Mouse (Mus musculus): Measurements from ENCODE around the gene Ano6. TPM values are rescaled to one million over a fixed set of nuclear protein-coding genes. Genes with fewer than 3 reads are reported as not detected.

Ano6 gene
- polyA plus RNA-seq, 1 experiment from 2014 or later, result 37.2 TPM

GRCm38 (mm10) chr15:95921639-95922038 is 131.0 kb downstream of the Ano6 start:
- Histone ChIP-seq H3K27ac (ENCODE audit: low read depth, low read length) (no peak overlapping the region), H3K9ac (ENCODE audit: low read depth, low read length) (no peak overlapping the region), H3K4me2 (replicated peaks; ENCODE audit: low read depth, low read length) (no peak overlapping the region), H3K4me3 (ENCODE audit: low read depth, low read length) (no peak overlapping the region), H3K9me3 (ENCODE audit: control insufficient read depth, low read length) (no peaks in the 10 kb centered on the region), H3K36me3 (ENCODE audit: control insufficient read depth, insufficient read depth, low read length) (no peaks in the 10 kb centered on the region), H3K27me3 (ENCODE audit: control insufficient read depth, insufficient read depth, low read length) (no peaks in the 10 kb centered on the region), H3K4me1 (replicated peaks; ENCODE audit: control insufficient read depth, insufficient read depth, low read length) (no peaks in the 10 kb centered on the region)
- DNase-seq (ENCODE audit: low spot score) (no peak), ATAC-seq (ENCODE audit: low FRiP score) (no peak)
- 97% methylated on average over 4 of the region's 4 CpGs for WGBS

GRCm38 (mm10) chr15:95922558-95922957 is 131.9 kb downstream of the Ano6 start:
- no peaks in the 10 kb centered on the region for H3K9me3 ChIP-seq (ENCODE audit: control insufficient read depth, low read length)
- no peak overlapping the region for H3K4me3 ChIP-seq (ENCODE audit: low read depth, low read length)
- H3K27ac ChIP-seq (ENCODE audit: low read depth, low read length), result no peak overlapping the region
- no peak overlapping the region for H3K9ac ChIP-seq (ENCODE audit: low read depth, low read length)
- no peak for ATAC-seq (ENCODE audit: low FRiP score)
- no peaks in the 10 kb centered on the region for H3K4me1 ChIP-seq (replicated peaks; ENCODE audit: control insufficient read depth, insufficient read depth, low read length)
- WGBS, result 87% methylated on average over 6 of the region's 6 CpGs
- H3K27me3 ChIP-seq (ENCODE audit: control insufficient read depth, insufficient read depth, low read length), result no peaks in the 10 kb centered on the region
- DNase-seq (ENCODE audit: low spot score), result no peak
- H3K4me2 ChIP-seq (replicated peaks; ENCODE audit: low read depth, low read length), result no peak overlapping the region
- H3K36me3 ChIP-seq (ENCODE audit: control insufficient read depth, insufficient read depth, low read length), result no peaks in the 10 kb centered on the region

DNA sequence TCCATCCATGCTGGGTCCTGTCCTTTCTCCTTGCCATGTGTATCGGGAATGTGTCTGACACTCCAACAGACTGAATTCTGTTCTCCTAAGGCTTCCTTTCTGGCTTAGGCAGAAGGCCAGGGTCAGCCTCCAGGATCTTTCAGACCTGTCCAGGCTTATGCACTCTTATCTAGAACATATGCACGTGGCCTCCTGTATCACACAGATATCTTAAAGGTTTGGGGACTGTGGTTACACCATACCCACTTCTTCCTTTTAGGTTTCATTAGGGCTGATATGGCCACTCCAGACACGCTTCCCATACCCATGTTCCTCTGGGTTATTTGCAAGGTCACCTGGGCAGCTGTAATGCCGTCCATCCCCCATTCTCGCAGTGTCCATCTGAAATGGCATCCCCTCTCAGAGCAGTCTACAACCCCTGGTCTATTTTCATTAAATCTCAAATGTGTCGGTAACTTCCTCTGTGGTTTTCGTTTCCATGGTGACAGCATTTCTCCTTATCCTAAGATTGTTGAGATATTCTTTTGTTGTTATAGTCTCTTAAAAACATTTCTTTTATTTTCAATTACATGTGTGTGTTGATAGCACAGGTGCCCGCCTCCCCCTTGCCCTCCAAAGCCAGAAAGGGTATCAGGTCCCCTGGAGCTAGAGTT is 134.8 kb downstream of the Ano6 start:
- Histone ChIP-seq H3K4me3 (ENCODE audit: low read depth, low read length) (no peak overlapping the region), H3K27me3 (ENCODE audit: control insufficient read depth, insufficient read depth, low read length) (no peaks in the 10 kb centered on the region), H3K27ac (ENCODE audit: low read depth, low read length) (no peak overlapping the region), H3K4me2 (replicated peaks; ENCODE audit: low read depth, low read length) (no peak overlapping the region), H3K9ac (ENCODE audit: low read depth, low read length) (no peak overlapping the region), H3K36me3 (ENCODE audit: control insufficient read depth, insufficient read depth, low read length) (no peaks in the 10 kb centered on the region), H3K4me1 (replicated peaks; ENCODE audit: control insufficient read depth, insufficient read depth, low read length) (no peaks in the 10 kb centered on the region), H3K9me3 (ENCODE audit: control insufficient read depth, low read length) (no peaks in the 10 kb centered on the region)
- WGBS, result 87% methylated on average over 8 of the region's 8 CpGs
- ATAC-seq (ENCODE audit: low FRiP score) (no peak), DNase-seq (ENCODE audit: low spot score) (no peak)

DNA sequence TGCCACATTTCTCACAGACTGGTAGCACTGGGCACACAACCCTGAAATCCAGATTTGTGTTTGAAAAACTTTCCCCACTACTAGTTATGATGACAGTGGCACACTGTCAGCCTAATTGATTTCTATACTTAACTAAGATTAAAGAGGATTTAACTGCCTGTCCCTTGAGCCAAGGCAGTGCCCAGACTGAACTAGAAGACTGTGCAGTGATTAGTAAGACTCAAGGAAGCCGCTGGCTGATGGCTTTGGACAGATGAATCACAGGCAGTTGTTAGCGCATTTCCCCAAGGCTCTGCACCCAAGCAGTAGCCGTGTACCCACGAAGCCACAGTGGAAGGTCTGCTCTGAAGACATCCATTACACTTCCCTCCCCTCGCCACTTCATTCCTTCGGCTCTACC is 138.4 kb downstream of the Ano6 start:
- ATAC-seq (ENCODE audit: low FRiP score), result no peak
- Histone ChIP-seq H3K9ac (ENCODE audit: low read depth, low read length) (no peak overlapping the region), H3K4me3 (ENCODE audit: low read depth, low read length) (no peak overlapping the region), H3K27ac (ENCODE audit: low read depth, low read length) (no peak overlapping the region), H3K4me2 (replicated peaks; ENCODE audit: low read depth, low read length) (no peak overlapping the region), H3K36me3 (ENCODE audit: control insufficient read depth, insufficient read depth, low read length) (no peaks in the 10 kb centered on the region), H3K4me1 (replicated peaks; ENCODE audit: control insufficient read depth, insufficient read depth, low read length) (no peaks in the 10 kb centered on the region), H3K9me3 (ENCODE audit: control insufficient read depth, low read length) (no peaks in the 10 kb centered on the region), H3K27me3 (ENCODE audit: control insufficient read depth, insufficient read depth, low read length) (no peaks in the 10 kb centered on the region)
- no peak for DNase-seq (ENCODE audit: low spot score)
- 94% methylated on average over 6 of the region's 6 CpGs for WGBS

GRCm38 (mm10) chr15:95931013-95931775 is 140.6 kb downstream of the Ano6 start:
- Histone ChIP-seq H3K27me3 (ENCODE audit: control insufficient read depth, insufficient read depth, low read length) (no peaks in the 10 kb centered on the region), H3K9me3 (ENCODE audit: control insufficient read depth, low read length) (no peaks in the 10 kb centered on the region), H3K9ac (ENCODE audit: low read depth, low read length) (no peak overlapping the region), H3K4me1 (replicated peaks; ENCODE audit: control insufficient read depth, insufficient read depth, low read length) (no peaks in the 10 kb centered on the region), H3K4me2 (replicated peaks; ENCODE audit: low read depth, low read length) (no peak overlapping the region), H3K36me3 (ENCODE audit: control insufficient read depth, insufficient read depth, low read length) (no peaks in the 10 kb centered on the region), H3K4me3 (ENCODE audit: low read depth, low read length) (no peak overlapping the region), H3K27ac (ENCODE audit: low read depth, low read length) (no peak overlapping the region)
- ATAC-seq (ENCODE audit: low FRiP score), result no peak
- 82% methylated on average over 16 of the region's 16 CpGs for WGBS
- DNase-seq (ENCODE audit: low spot score), result no peak

DNA sequence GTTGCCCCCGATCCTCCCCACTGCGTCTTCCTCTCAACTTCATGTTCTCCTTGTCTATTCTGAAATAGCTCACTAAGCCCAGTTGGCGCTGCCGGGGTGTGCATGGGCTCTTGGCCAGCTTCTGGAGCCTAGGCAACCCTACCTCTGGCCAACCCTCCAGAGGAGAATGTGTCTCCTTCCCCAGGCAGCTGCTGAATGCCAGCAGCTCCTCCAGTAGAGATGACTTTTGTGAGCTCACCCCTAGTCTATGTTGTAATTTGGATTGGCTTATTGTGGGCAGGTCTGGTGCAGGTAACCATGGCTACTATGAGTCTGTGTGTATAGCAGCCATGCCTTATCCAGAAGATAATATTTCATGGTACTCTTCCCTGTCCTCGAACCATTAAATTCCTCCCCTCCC is 141.7 kb downstream of the Ano6 start:
- Histone ChIP-seq H3K27ac (ENCODE audit: low read depth, low read length) (no peak overlapping the region), H3K9me3 (ENCODE audit: control insufficient read depth, low read length) (no peaks in the 10 kb centered on the region), H3K27me3 (ENCODE audit: control insufficient read depth, insufficient read depth, low read length) (no peaks in the 10 kb centered on the region), H3K36me3 (ENCODE audit: control insufficient read depth, insufficient read depth, low read length) (no peaks in the 10 kb centered on the region), H3K4me2 (replicated peaks; ENCODE audit: low read depth, low read length) (no peak overlapping the region), H3K9ac (ENCODE audit: low read depth, low read length) (no peak overlapping the region), H3K4me3 (ENCODE audit: low read depth, low read length) (no peak overlapping the region), H3K4me1 (replicated peaks; ENCODE audit: control insufficient read depth, insufficient read depth, low read length) (no peaks in the 10 kb centered on the region)
- 95% methylated on average over 5 of the region's 5 CpGs for WGBS
- ATAC-seq (ENCODE audit: low FRiP score) (no peak), DNase-seq (ENCODE audit: low spot score) (no peak)

DNA sequence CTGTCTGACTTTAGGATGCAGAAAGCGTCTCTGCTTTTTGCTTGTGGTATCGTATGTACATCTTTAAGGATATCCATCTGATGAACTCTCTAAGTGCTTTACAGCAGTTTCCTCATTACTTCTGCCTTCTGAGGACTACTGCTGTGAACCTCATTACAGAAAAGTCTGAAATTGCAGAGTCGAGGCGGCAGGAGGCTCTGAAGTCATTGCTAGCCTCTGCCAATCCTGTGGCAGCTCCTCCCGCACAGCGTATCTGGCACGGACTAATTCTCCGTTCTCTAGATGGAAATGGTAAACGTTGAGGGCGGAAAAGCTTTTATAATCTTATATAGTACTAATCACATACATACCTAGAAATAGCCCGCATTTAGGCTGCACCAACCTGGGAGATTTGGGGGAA is 144.5 kb downstream of the Ano6 start:
- Histone ChIP-seq H3K4me3 (ENCODE audit: low read depth, low read length) (no peak overlapping the region), H3K27ac (ENCODE audit: low read depth, low read length) (no peak overlapping the region), H3K4me1 (replicated peaks; ENCODE audit: control insufficient read depth, insufficient read depth, low read length) (no peaks in the 10 kb centered on the region), H3K27me3 (ENCODE audit: control insufficient read depth, insufficient read depth, low read length) (no peaks in the 10 kb centered on the region), H3K9me3 (ENCODE audit: control insufficient read depth, low read length) (no peaks in the 10 kb centered on the region), H3K9ac (ENCODE audit: low read depth, low read length) (no peak overlapping the region), H3K4me2 (replicated peaks; ENCODE audit: low read depth, low read length) (no peak overlapping the region), H3K36me3 (ENCODE audit: control insufficient read depth, insufficient read depth, low read length) (no peaks in the 10 kb centered on the region)
- WGBS, result 92% methylated on average over 11 of the region's 11 CpGs
- no peak for ATAC-seq (ENCODE audit: low FRiP score)
- no peak for DNase-seq (ENCODE audit: low spot score)

DNA sequence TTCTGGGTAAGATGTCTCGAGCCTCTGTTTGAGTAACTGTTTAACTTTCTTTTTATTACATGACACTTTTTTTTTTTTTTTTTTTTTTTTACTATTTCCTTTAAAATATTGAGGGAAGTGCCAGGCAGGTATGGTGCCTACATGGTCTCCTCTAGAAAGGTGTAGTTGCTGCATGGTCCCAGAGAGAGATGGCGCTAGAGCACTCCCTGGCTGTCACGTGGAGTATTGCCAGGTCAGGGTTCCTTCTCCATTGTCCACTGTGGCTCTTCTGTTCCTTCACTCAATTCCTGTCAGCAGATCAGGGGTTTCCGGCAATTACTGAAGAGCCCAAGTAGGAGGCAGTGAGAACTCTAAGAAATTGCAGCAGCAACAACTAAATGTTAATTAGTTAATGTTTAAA is 152.8 kb downstream of the Ano6 start:
- no peak for DNase-seq (ENCODE audit: low spot score)
- no peak overlapping the region for H3K4me2 ChIP-seq (replicated peaks; ENCODE audit: low read depth, low read length)
- no peaks in the 10 kb centered on the region for H3K9me3 ChIP-seq (ENCODE audit: control insufficient read depth, low read length)
- no peaks in the 10 kb centered on the region for H3K36me3 ChIP-seq (ENCODE audit: control insufficient read depth, insufficient read depth, low read length)
- WGBS, result 66% methylated on average over 4 of the region's 4 CpGs
- no peak overlapping the region for H3K27ac ChIP-seq (ENCODE audit: low read depth, low read length)
- no peaks in the 10 kb centered on the region for H3K27me3 ChIP-seq (ENCODE audit: control insufficient read depth, insufficient read depth, low read length)
- H3K9ac ChIP-seq (ENCODE audit: low read depth, low read length), result no peak overlapping the region
- H3K4me3 ChIP-seq (ENCODE audit: low read depth, low read length), result no peak overlapping the region
- H3K4me1 ChIP-seq (replicated peaks; ENCODE audit: control insufficient read depth, insufficient read depth, low read length), result no peaks in the 10 kb centered on the region
- ATAC-seq (ENCODE audit: low FRiP score), result no peak

GRCm38 (mm10) chr15:95944299-95944698 is 153.7 kb downstream of the Ano6 start:
- Histone ChIP-seq H3K36me3 (ENCODE audit: control insufficient read depth, insufficient read depth, low read length) (no peaks in the 10 kb centered on the region), H3K27ac (ENCODE audit: low read depth, low read length) (no peak overlapping the region), H3K27me3 (ENCODE audit: control insufficient read depth, insufficient read depth, low read length) (no peaks in the 10 kb centered on the region), H3K4me3 (ENCODE audit: low read depth, low read length) (no peak overlapping the region), H3K4me2 (replicated peaks; ENCODE audit: low read depth, low read length) (no peak overlapping the region), H3K4me1 (replicated peaks; ENCODE audit: control insufficient read depth, insufficient read depth, low read length) (no peaks in the 10 kb centered on the region), H3K9ac (ENCODE audit: low read depth, low read length) (no peak overlapping the region), H3K9me3 (ENCODE audit: control insufficient read depth, low read length) (no peaks in the 10 kb centered on the region)
- 93% methylated on average over 6 of the region's 6 CpGs for WGBS
- no peak for ATAC-seq (ENCODE audit: low FRiP score)
- no peak for DNase-seq (ENCODE audit: low spot score)
